Mouse (Mus musculus): ENCODE results near the gene Idh2. TPM values are rescaled to one million over a fixed set of nuclear protein-coding genes. Genes with fewer than 3 reads are reported as not detected.
A peak's percentile ranks its signal among the peaks of the same experiment; 100 is the strongest.

The Idh2 gene
- total RNA-seq, 2 experiments from 2014 or later: 244 to 271 TPM

DNA sequence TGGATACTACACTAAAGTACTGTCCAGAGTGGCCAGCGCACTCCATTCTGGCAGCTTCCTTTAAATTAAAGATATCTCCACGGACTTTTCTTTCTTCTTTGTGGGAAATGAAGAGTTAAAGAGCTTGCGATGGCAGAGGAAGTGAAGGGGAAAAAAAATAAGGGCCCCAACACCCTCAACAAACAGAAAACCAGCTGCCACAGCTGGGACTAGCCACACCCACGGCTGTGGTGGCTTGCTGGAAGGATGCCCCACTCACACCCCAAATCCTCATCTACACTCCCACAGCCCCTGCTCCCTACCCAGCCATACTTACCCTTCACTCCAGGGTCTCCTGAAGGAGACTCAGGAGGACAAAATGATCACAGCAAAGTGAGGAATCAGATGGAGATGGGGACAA is 7.9 kb upstream of the Idh2 start:
- DNase-seq: no peak

DNA sequence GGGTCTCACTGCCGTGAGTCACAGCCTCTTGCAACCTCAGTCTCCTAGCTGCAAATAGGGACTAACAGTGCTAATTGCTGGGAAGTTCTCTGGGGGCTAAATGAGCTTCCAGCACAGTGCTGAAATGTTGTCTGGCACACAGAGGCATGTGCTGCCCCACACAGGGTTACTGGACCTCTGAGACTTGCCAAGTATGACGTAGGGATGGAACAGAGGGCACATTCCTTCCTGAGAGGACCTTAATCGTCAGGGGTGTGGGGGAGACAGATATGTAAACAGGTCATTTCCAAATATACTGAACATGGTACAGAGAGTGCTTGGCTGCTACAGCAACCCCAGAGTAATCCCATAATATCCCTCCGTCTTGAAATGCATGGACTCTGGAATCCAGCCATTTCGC is 5.9 kb upstream of the Idh2 start:
- DNase-seq: no peak

DNA sequence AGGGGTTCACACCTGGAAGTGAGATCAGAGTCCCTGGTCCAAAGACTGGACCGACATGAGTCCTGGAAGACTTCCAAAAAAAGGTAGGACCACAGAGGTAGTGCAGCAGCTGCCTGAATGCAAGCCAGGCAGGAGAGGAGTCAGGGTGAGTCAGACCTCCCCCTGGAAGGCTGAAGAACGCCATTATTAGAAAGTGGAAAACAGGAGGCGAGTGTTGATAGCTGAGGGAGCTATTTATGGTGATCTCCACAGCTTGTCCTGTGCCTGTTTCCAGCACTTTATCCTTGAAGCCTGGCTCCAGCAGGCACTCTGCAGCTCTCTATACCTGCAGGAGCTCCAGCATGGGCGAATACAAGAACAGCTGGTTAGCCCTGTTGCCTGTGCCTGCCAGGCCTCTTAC is 4.0 kb upstream of the Idh2 start:
- no peak for DNase-seq

DNA sequence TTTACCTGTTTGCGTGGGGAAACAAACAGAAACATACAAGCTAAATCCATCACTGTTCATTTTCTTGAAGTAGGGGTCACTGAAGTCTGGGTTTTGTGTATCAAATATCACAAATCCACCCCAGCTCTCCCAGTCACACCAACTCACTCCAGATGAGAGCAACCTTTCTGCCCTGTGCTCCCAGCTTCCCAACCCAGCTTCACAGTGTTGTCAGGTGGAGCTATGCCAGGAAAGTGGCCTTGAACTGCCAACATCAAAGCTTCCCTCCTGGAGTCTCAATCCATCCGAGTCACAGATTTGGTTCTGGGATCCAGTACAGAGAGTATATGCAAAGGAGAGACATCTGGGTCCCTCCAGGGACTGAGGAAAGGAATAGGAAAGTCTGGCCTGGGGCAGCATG is 966 bp upstream of the Idh2 start:
- no peak for DNase-seq

DNA sequence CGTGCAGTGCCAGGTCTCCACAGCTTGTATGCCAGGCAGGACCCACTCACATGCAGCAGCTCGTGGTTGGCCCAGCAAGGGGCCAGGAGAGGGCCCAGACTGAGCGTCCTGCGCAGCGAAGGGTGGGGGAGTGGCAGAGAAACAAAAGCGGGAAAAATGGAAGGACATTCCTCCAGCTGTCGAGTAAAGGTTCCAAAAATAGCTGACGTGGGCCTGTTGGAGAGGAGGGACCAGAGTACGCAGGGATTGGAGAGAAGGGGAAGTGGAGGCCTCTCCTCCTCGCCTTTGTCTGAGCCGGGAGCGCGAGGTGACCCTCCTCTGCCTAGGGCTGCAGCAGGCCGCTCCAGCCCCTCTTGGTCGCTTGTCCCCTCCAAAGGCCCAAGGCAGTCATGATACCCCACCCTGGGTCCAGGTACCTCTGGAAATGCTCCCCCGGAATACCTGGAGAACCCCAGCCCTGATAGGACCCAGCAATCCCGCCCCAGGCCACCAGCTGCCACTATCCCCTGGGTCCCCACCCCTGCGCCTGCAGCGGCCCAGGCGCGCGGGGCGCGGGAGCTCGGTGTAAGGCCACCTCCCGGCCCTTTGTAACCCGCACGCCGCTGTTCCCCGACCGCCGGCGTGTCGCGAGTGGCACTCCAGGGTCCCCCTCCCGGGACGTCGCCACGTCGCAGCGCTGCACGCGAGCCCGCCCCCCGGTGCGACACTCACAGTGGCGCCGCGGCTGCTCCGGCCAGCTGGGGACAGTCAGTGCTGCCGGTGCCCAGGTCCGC is 555 bp downstream of the Idh2 start:
- peak; percentile 60 for DNase-seq

DNA sequence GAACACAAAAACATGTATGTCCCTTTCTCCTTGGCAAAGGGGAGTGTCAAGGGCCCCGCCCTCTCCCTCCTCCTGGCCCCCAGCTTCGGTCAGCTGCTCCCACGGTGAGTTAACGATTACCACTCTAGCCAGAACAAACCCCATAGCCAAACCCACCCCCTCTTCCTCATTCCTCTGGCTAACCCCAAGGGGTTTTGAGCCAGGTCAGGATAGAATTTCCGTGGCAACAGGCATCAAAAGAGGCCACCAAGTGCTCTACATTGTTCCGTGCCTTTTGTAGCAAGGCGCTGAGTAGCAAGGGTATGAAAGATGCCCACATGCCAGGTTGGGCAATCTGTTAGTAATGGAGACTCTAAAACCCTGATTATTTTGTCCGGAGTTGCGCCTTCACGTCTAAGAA is 1.2 kb downstream of the Idh2 start:
- peak; percentile 51 for DNase-seq

DNA sequence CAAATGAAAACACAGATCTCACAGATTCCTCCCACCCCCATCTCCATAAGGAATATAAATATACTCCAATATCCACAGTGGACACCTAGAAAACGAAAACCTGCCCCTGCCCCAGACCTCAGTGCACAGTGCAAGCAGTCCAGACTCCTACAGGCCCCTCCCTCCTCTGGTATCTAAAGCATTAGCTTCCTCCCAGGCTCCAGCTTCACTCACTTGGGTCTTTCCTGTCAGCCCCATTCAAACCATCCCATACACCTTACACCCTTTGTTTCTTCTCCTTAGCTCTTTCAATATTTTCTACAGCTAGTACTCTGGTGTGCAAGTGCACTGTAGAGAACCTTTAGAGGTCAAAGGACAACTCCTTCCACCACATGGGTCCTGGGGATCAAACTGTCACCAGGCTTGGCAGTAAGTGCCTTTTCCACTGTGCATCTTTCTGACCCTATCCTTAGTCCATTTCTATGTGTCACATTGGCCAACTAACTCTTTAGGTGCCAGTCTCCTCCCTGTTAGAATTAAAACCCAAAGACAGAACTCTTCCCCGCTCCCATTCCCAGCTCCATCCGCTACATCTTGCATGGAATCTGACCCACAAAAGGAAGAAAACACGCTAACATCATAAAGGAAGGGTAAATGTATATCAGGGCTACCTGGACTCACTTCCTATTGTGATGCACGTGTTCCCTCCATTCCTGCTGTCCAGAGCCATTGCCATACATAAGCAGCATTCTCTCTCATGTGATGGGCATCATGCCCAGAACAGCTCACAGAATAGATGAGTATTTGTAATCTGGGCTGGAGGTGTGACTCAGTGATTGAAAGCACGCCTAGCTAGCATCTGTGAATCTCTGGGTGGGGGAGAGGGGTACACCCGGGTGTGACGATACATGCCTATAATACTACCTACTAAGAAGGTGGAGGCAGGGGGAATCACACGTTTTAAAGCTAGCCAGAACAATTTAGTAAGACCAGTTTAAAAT is 3.8 kb downstream of the Idh2 start:
- no peak for DNase-seq

DNA sequence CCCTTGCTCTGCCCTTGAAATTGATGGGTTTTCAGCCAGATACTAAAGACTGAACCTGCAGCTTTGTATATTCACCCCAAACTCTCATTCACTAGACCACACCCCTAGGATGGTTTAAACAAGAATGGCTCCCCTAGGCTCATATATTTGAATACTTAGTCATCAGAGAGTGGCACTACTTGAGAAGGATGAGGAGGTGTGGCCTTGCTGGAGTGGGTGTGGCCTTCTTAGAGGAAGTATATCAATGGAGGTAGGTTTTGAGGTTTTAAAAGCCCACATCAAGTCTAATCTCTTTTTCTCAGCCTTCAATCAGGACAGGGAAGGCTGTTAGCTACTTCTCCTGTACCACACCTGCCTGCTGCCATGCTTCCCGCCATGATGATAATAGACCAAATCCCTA is 8.8 kb downstream of the Idh2 start:
- no peak for DNase-seq

DNA sequence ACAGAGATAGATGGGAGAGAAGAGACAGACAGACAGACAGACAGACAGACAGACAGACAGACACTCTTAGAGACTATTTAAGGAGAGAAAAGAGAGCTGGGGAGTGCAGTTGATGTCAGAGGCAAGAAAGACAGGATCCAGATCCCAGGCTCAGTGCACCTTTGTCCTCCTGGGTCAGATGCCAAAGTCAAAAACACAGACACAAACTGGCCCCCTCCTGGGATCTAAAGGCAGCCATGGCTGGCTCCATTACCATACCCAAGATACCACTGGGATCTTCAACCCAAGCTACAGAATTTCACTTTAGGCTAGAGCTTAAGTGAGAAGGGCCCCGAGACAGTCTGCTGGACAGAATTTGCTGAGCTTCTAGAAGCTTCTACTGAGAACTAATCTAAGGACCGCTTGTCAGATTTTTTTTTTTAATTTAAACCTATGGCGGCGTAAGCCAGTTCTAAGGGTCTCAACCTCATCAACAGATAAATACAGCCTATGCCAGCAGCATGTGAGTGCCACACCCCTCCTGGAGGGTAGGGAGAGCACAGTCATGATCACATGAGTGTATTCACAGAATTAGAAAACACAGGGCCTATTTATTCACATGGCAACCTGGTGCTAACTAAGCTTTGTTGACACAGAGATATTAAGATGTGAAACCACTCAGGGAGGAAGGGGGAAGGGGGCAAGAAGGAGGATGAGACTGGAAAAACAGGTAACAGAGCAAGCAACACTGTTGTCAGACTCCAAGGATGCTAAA is 9.4 kb downstream of the Idh2 start:
- DNase-seq: no peak

DNA sequence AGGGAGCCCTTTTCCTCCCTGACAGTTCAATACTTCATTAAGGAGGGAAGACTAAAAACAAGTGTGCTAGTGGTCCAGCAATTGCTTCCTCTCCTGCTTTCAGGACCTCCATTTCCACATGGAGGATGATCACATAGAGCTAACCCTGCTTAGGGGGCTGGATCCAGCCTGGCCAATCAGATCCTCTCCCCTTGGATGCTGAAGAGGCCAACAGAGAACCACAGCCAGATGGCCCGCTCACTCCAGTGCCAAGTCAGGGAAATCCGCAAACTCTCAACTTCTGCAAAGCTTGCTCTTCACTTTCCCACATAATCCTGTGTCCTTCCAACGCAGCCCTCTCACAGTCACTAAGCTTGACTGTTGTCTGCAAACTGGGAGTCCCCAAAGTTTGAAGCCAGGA is 11.9 kb downstream of the Idh2 start:
- no peak for DNase-seq

DNA sequence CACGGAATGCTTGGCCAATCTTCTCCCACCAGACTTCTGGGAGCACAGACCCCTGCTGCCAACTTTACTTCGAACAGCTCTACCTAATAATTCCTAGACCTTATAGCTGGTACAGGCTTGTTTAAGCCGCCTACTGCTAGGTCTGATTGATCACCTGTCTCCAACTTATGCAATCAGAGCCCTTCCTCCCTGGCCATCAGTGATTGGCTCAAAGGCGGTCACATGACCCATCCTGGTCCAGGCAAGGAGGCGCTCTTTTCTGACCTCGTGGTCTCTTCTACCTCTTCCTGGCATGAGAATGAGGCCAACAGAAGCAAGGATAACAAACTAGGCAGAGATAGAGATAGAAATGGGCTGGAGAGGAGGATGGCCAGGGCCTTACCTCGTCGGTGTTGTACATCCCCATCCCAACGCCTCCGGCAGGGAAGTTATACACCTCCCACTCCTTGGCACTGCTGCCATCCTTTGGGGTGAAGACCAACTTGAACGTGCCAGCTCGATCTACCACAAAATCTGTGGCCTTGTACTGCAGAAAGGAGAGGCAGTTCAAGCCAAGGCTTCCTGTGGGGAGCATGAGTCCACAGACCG is 16.7 kb downstream of the Idh2 start:
- DNase-seq: no peak

DNA sequence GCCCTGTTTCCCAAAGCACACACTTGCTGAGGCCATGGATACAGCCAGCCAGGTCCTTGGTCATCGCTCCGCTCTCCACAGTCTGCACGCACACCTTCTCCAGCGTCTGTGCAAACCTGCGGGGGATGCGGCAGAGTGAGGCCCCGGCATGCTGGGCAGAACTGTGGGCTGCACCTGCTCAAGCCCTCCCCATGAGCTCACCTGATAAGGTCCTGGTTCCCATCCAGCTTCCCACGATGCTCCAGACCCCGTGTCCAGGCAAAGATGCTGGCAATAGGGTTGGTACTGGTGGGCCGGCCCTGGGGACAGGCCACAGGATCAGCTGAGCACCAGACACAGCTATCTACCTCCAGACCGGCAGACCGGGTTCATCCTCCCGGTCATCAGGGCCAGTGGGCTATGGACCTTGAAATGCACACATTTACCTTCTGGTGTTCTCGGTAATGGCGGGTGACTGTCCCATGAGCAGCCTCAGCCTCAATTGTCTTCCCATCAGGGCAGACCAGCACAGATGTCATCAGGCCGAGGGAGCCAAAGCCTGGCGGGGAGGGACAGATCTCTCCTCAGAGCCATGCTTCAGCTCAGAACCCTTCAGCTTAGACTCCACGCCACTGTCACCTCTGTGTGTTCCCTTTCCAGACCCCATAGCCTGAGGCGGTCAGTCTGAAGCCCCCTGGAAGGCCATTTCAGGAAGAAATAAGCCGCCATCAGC is 19.4 kb downstream of the Idh2 start:
- no peak for DNase-seq

DNA sequence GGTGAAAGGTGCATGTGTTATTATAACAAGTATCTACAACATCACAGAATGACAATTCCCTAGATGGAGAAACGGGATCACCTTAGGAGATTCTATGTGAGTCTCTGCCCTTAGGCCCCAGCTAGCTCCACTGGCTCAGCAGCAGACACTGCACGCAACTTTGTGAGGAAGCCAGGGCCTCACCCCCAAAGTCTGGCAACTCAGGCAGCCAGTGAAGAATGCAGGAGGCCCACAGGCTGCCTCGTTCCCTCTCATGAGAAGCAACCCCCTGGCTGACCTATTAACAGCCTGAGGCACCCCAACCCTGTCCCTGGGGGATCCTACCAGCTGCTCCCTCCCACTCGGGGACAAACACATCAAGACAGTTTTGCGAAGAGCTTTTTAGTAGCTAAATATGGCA is 20.7 kb downstream of the Idh2 start:
- DNase-seq: no peak

DNA sequence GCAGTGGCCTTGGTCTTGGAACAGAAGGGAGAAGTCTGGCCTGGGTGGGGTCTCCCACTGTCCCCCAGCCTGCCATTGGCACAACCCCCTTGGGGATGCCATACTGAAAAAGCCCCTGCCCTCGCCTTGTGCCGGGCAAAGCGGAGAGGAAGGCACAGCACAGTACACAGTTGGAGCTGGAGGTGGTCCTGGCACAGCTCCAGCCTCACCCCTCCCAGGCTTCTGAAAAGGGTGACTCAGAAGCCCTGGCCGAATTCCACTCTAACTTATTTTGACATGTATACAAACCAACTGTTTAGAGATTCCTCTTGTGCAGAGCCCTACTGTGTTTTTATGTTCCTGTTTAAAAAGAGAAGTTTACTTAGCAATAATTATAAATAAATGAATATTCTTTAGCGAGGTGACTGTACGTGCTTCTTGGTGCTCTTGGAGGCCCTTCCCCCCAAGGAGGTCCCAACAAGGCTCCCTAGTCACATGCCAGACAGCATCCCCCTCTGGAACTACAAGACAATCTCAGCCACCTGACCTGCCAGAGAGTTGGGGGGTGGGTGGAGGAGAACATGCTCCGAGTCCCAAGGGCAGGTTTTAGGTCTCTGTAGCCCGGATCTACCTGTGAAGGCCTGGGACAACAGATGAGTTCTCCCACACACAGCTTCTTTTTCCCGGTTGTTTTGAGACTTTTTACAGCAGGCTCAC is 22.7 kb downstream of the Idh2 start:
- DNase-seq: no peak

DNA sequence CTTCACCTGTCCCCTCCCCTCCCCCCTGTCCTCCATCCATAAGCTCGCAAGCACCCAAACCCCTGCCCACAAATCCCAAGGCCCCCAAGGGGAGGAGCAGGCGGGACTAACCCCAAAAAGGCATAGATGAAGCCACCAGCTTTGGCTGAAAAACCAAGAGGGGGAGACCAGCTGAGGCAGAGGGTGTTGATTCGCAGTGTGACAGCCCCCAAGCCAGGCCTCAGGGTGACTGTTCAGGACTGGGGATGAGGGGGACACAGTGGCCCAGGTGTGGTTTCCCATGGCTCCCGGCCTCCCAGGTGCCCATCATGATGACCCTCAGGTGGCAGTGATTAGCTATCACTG is 23.4 kb downstream of the Idh2 start:
- no peak for DNase-seq

DNA sequence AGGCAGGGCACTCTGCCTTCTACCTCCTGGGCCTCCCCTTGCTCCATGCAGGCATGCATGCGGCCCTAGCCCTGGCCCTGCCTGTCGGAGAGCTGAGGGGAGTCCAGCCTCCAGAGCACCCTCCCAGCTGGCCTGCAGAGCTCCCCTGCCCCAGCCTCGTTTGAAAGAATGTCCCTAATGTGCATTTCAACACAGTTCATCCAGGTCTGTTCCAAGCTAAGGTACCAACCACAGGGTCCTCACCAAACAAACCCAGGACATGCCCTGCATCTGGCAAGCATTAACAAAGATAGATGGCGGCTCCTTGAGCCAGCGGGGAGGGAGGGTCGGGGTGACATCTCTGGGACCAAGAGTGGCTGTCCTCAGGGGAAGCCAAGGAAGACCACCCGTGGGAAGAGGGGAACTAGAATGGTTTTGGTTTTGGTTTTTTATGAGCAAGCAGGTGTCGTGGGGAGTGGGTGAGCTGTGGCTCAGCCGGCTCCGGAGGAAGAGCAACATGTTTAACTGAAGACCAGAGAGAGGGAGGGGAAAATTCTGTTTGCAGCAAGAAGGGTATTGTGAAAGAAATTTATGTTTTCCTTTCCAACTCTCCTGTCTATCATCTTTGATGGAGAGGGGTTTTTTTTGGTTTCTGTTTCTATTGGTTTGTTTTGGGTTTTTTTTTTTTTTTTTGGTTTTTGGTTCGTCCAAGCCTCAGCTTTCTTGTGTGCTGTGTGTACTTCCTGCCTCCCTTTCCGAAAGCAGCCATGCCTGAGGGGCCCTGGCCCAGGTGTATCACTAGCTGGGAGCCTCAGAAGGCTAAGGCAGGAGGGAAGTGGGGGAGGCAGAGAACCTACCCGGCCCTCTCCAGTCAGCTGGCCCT is 24.0 kb downstream of the Idh2 start:
- no peak for DNase-seq

DNA sequence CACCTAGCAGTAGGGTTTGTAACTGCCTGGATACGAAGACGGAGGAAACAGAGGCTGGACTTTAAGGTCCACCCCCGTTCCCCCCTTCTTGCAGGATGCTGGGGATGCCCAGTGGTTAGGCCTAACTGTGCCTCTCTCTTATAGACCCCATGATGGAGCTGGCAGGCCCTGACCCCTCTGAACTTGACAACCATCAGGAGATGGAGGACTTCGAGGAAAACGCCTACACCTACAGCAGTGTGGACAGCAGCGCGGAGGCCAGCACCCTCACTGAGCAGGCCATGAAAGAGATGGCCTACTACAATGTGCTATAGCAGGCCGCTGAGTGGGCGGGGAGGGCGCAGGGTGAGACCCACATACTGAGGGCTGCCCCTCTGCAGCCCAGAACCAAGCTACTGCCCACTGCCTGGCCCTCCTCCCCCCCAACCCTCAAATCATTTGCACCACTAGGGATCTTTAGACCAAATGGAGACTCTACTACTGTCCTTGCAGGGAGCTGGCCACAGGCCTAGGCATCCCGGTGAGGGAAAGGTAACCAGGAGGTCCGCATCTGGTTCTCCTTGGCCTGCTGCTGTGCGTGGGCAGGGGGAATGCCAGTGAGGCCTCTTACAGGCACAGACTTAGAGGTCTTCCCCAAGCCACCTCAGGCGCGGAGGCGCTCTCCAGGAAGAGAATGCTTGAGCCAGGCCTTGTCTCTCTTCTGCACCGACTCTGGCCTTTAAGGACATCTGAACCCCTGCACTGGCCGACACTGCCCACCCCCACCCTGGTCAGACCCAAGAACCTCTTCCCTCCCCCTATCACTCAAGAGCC is 24.8 kb downstream of the Idh2 start:
- DNase-seq: no peak

DNA sequence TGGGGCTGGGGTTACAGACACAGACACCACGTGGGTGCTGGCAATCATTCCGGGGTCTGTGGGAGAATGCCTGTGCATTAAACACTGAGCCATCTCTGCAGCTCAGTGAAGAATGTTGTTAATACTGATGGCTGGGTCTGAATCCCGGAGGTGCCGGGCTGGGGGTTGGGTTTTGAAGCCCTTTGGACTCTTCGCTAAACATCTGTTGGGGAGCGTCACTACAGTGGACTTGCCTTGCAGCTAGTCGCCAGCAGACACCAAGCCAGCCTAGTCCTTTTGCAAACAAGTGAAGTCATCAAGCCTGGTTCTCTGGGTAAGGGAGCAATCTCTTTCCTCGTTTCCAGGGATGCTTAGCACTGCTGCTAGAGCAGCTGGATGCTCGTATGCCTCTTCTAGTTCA is 27.0 kb downstream of the Idh2 start:
- no peak for DNase-seq

Measured in gastrocnemius, postnatal 10 days (tissue).